Mouse (Mus musculus) CH12.LX (cell line): ENCODE measurements around the gene Pprc1. TPM values are rescaled to one million over a fixed set of nuclear protein-coding genes. Genes with fewer than 3 reads are reported as not detected.
A peak's percentile ranks its signal among the peaks of the same experiment; 100 is the strongest.

ENCODE experiments used
- DNase-seq: peaks from one replicate; pipeline ENCODE4 v3.0.0-alpha.2; 2013; ENCODE audit errors: extremely low read depth
- H3K27ac ChIP-seq: 2 replicates; pipeline ENCODE4 v1.5.1; 2012; ENCODE audit warnings: low read depth, mild to moderate bottlenecking, control low read depth, moderate library complexity; ENCODE audit not compliant: insufficient read depth
- H3K27me3 ChIP-seq: replicated peaks from 2 replicates; pipeline ENCODE3; 2012; ENCODE audit warnings: inconsistent platforms
- H3K36me3 ChIP-seq, 2 experiments: replicated peaks in 1 of 2; 2 replicates each; pipeline versions ENCODE3 to v1.6.1; 2012; ENCODE audit warnings: inconsistent platforms in 1 of 2, low read length in 1 of 2, mild to moderate bottlenecking in 1 of 2, mixed read lengths in 1 of 2, moderate library complexity in 1 of 2; ENCODE audit not compliant: control insufficient read depth in 1 of 2, insufficient read depth in 1 of 2
- H3K4me1 ChIP-seq, 2 experiments: 2 replicates each; pipeline ENCODE4 v1.6.1; 2012; ENCODE audit warnings: inconsistent platforms in 1 of 2, moderate library complexity in 1 of 2; ENCODE audit not compliant: insufficient read depth in 2 of 2, control insufficient read depth in 1 of 2
- H3K4me2 ChIP-seq: 2 replicates; pipeline ENCODE4 v1.6.1; 2012; ENCODE audit warnings: low read depth, mild to moderate bottlenecking, control low read depth; ENCODE audit not compliant: poor library complexity, insufficient read depth, severe bottlenecking
- H3K4me3 ChIP-seq, 3 experiments: fragments of 150-350 bp in 1 of 3; sonication (generic) in 1 of 3; replicated peaks in 1 of 3; 2 replicates each; pipeline versions ENCODE3 to v1.5.1; 2011 to 2012; ENCODE audit warnings: low read depth in 2 of 3, low read length in 2 of 3, mild to moderate bottlenecking in 2 of 3, moderate library complexity in 2 of 3, control low read depth in 1 of 3, improper control_type of control experiment in 1 of 3, inconsistent platforms in 1 of 3, mixed read lengths in 1 of 3; ENCODE audit not compliant: poor library complexity in 1 of 3
- H3K79me2 ChIP-seq: replicated peaks from 2 replicates; pipeline ENCODE4 v1.6.1; 2012; ENCODE audit warnings: mild to moderate bottlenecking, moderate library complexity; ENCODE audit not compliant: control insufficient read depth, poor library complexity, insufficient read depth, severe bottlenecking; ENCODE audit errors: extremely low read depth
- H3K9ac ChIP-seq: 2 replicates; pipeline ENCODE4 v1.6.1; 2012; ENCODE audit warnings: low read depth, mild to moderate bottlenecking, control low read depth, moderate library complexity; ENCODE audit not compliant: insufficient read depth
- H3K9me3 ChIP-seq: replicated peaks from 2 replicates; pipeline ENCODE3; 2012; ENCODE audit warnings: low read length, inconsistent platforms, mixed read lengths
- BHLHE40 ChIP-seq: IDR thresholded peaks from 2 replicates; pipeline ENCODE4 v1.6.1; 2011; ENCODE audit warnings: mild to moderate bottlenecking, low read depth, low read length, improper control_type of control experiment
- CHD1 ChIP-seq: IDR thresholded peaks from 2 replicates; pipeline ENCODE4 v1.6.1; 2012; ENCODE audit warnings: low read depth, low read length, improper control_type of control experiment, inconsistent platforms
- CHD2 ChIP-seq: IDR thresholded peaks from 2 replicates; pipeline ENCODE4 v1.6.1; 2011; ENCODE audit warnings: low read length, improper control_type of control experiment
- CTCF ChIP-seq, 2 experiments: IDR thresholded peaks in 1 of 2; conservative IDR thresholded peaks in 1 of 2; 2 replicates each; pipeline ENCODE4 v1.5.1; 2011 to 2012; ENCODE audit warnings: low read depth in 2 of 2, low read length in 2 of 2, improper control_type of control experiment in 1 of 2, inconsistent platforms in 1 of 2, mild to moderate bottlenecking in 1 of 2, moderate library complexity in 1 of 2
- E2F4 ChIP-seq: IDR thresholded peaks from 2 replicates; pipeline ENCODE4 v1.6.1; 2011; ENCODE audit warnings: low read depth, low read length, improper control_type of control experiment; ENCODE audit not compliant: insufficient replicate concordance
- ELF1 ChIP-seq: IDR thresholded peaks from 2 replicates; pipeline ENCODE4 v1.6.1; 2014; ENCODE audit warnings: low read depth, mild to moderate bottlenecking, inconsistent platforms, low read length, improper control_type of control experiment
- EP300 ChIP-seq: IDR thresholded peaks from 2 replicates; pipeline ENCODE4 v1.6.1; 2011; ENCODE audit warnings: low read length, improper control_type of control experiment
- ETS1 ChIP-seq: conservative IDR thresholded peaks from 2 replicates; pipeline ENCODE4 v1.6.1; 2012; ENCODE audit warnings: low read depth, mild to moderate bottlenecking, inconsistent platforms, low read length, improper control_type of control experiment, moderate library complexity
- GABPA ChIP-seq: IDR thresholded peaks from 2 replicates; pipeline ENCODE4 v1.6.1; 2012; ENCODE audit warnings: low read depth, low read length, improper control_type of control experiment, inconsistent platforms; ENCODE audit not compliant: insufficient replicate concordance
- HCFC1 ChIP-seq: IDR thresholded peaks from 2 replicates; pipeline ENCODE4 v1.6.1; 2012; ENCODE audit warnings: low read depth, mild to moderate bottlenecking, inconsistent platforms, low read length, improper control_type of control experiment
- IRF4 ChIP-seq: IDR thresholded peaks from 2 replicates; pipeline ENCODE4 v1.6.1; 2014; ENCODE audit warnings: low read depth, mild to moderate bottlenecking, inconsistent platforms, low read length, improper control_type of control experiment
- JUN ChIP-seq: IDR thresholded peaks from 2 replicates; pipeline ENCODE4 v1.6.1; 2011; ENCODE audit warnings: low read depth, mild to moderate bottlenecking, low read length, improper control_type of control experiment, moderate library complexity; ENCODE audit not compliant: insufficient read depth
- JUND ChIP-seq: conservative IDR thresholded peaks from 2 replicates; pipeline ENCODE4 v1.6.1; 2011; ENCODE audit warnings: low read depth, low read length, improper control_type of control experiment
- KAT2A ChIP-seq: IDR thresholded peaks from 2 replicates; pipeline ENCODE4 v1.6.1; 2012; ENCODE audit warnings: low read length, improper control_type of control experiment, inconsistent platforms; ENCODE audit not compliant: insufficient replicate concordance
- MAFK ChIP-seq: IDR thresholded peaks from 2 replicates; pipeline ENCODE4 v1.6.1; 2011; ENCODE audit warnings: low read length, improper control_type of control experiment; ENCODE audit not compliant: insufficient replicate concordance
- MAX ChIP-seq: IDR thresholded peaks from 2 replicates; pipeline ENCODE4 v1.6.1; 2011; ENCODE audit warnings: low read length, improper control_type of control experiment
- MAZ ChIP-seq: IDR thresholded peaks from 2 replicates; pipeline ENCODE4 v1.6.1; 2012; ENCODE audit warnings: low read depth, mild to moderate bottlenecking, inconsistent platforms, low read length, improper control_type of control experiment, moderate library complexity
- MEF2A ChIP-seq: IDR thresholded peaks from 2 replicates; pipeline ENCODE4 v1.6.1; 2014; ENCODE audit warnings: low read depth, mild to moderate bottlenecking, inconsistent platforms, low read length, improper control_type of control experiment, borderline replicate concordance
- MXI1 ChIP-seq: IDR thresholded peaks from 2 replicates; pipeline ENCODE4 v1.6.1; 2011; ENCODE audit warnings: mild to moderate bottlenecking, low read depth, low read length, improper control_type of control experiment
- MYC ChIP-seq: IDR thresholded peaks from 2 replicates; pipeline ENCODE4 v1.6.1; 2011; ENCODE audit warnings: low read depth, mild to moderate bottlenecking, improper control_type of control experiment, low read length
- NELFE ChIP-seq: IDR thresholded peaks from 2 replicates; pipeline ENCODE4 v1.6.1; 2011; ENCODE audit warnings: low read depth, low read length, improper control_type of control experiment
- NRF1 ChIP-seq: IDR thresholded peaks from 2 replicates; pipeline ENCODE4 v1.6.1; 2014; ENCODE audit warnings: low read depth, mild to moderate bottlenecking, inconsistent platforms, low read length, improper control_type of control experiment, moderate library complexity
- PAX5 ChIP-seq: IDR thresholded peaks from 2 replicates; pipeline ENCODE4 v1.6.1; 2012; ENCODE audit warnings: low read length, inconsistent platforms, mixed read lengths
- POLR2A ChIP-seq: IDR thresholded peaks from 2 replicates; pipeline ENCODE4 v1.6.1; 2011; ENCODE audit warnings: low read depth, mild to moderate bottlenecking, improper control_type of control experiment, low read length
- POLR2AphosphoS2 ChIP-seq: IDR thresholded peaks from 2 replicates; pipeline ENCODE4 v1.6.1; 2011; ENCODE audit warnings: low read depth, low read length, improper control_type of control experiment
- RAD21 ChIP-seq: IDR thresholded peaks from 2 replicates; pipeline ENCODE4 v1.6.1; 2011; ENCODE audit warnings: low read depth, mild to moderate bottlenecking, low read length, improper control_type of control experiment, moderate library complexity
- RCOR1 ChIP-seq: conservative IDR thresholded peaks from 2 replicates; pipeline ENCODE4 v1.6.1; 2012; ENCODE audit warnings: low read depth, mild to moderate bottlenecking, inconsistent platforms, low read length, improper control_type of control experiment
- SIN3A ChIP-seq: IDR thresholded peaks from 2 replicates; pipeline ENCODE4 v1.6.1; 2012; ENCODE audit warnings: low read length, improper control_type of control experiment, inconsistent platforms
- SMC3 ChIP-seq: IDR thresholded peaks from 2 replicates; pipeline ENCODE4 v1.6.1; 2011; ENCODE audit warnings: low read depth, low read length, improper control_type of control experiment
- TBP ChIP-seq: conservative IDR thresholded peaks from 2 replicates; pipeline ENCODE4 v1.6.1; 2011; ENCODE audit warnings: low read depth, low read length, improper control_type of control experiment
- TCF12 ChIP-seq: IDR thresholded peaks from 2 replicates; pipeline ENCODE4 v1.6.1; 2014; ENCODE audit warnings: low read depth, mild to moderate bottlenecking, inconsistent platforms, low read length, improper control_type of control experiment
- UBTF ChIP-seq: IDR thresholded peaks from 2 replicates; pipeline ENCODE4 v1.6.1; 2012; ENCODE audit warnings: low read depth, mild to moderate bottlenecking, inconsistent platforms, low read length, improper control_type of control experiment, moderate library complexity
- USF1 ChIP-seq: IDR thresholded peaks from 2 replicates; pipeline ENCODE4 v1.6.1; 2014; ENCODE audit warnings: low read depth, mild to moderate bottlenecking, inconsistent platforms, low read length, improper control_type of control experiment
- USF2 ChIP-seq: conservative IDR thresholded peaks from 2 replicates; pipeline ENCODE4 v1.6.1; 2011; ENCODE audit warnings: low read depth, low read length, improper control_type of control experiment
- ZC3H11A ChIP-seq: IDR thresholded peaks from 2 replicates; pipeline ENCODE4 v1.6.1; 2012; ENCODE audit warnings: low read depth, mild to moderate bottlenecking, inconsistent platforms, low read length, improper control_type of control experiment
- ZKSCAN1 ChIP-seq: IDR thresholded peaks from 2 replicates; pipeline ENCODE4 v1.6.1; 2012; ENCODE audit warnings: low read depth, inconsistent platforms, low read length, improper control_type of control experiment, borderline replicate concordance
- ZMIZ1 ChIP-seq: IDR thresholded peaks from 2 replicates; pipeline ENCODE4 v1.6.1; 2012; ENCODE audit warnings: low read depth, mild to moderate bottlenecking, inconsistent platforms, low read length, improper control_type of control experiment
- ZNF384 ChIP-seq: IDR thresholded peaks from 2 replicates; pipeline ENCODE4 v1.6.1; 2012; ENCODE audit warnings: low read depth, low read length, improper control_type of control experiment, inconsistent platforms
- dilution Hi-C: fragments of 300-500 bp; cut with MboI; formaldehyde crosslinking; loops from 2 replicates; pipeline ENCODE4 v1.14.3; 2020; ENCODE audit warnings: low sequenced_read_pairs; ENCODE audit not compliant: extremely low pct_unique_long_range_greater_than_20kb, extremely low pct_ligation_motif_present
- in situ Hi-C: fragments of 300-500 bp; cut with MboI; formaldehyde crosslinking; loops from 3 replicates; pipeline ENCODE4 v1.14.3; 2019; ENCODE audit warnings: low sequenced_read_pairs, low pct_ligation_motif_present, low pct_unique_long_range_greater_than_20kb, mixed read lengths
- polyA plus RNA-seq: library from polyadenylated mRNA; unstranded; fragments of >175 nt; gene quantifications from 2 replicates; pipeline ENCODE4 v1.2.1, GENCODE M21; 2012; ENCODE audit warnings: low read depth; ENCODE audit not compliant: insufficient read length
- total RNA-seq, 2 experiments: library from RNA; depleted of rRNA; stranded (reverse); fragments of 300-350 nt in 1 of 2; fragments of >200 nt in 1 of 2; gene quantifications; 2 replicates each; pipeline ENCODE4 v1.2.3; 2012 to 2014

The Pprc1 gene
- total and polyA plus RNA-seq, 3 experiments, result 13.0 to 68.7 (median 21.2) TPM

- TF ChIP-seq ZKSCAN1 (no peak), UBTF (no peak), ZNF384 (peak; percentile 28; the same call in 1 of the 2 replicates), MXI1 (no peak), CHD2 (no peak), POLR2A (no peak), POLR2AphosphoS2 (no peak), ELF1 (0 out of 2 replicates have a peak, but pooled peaks have one; percentile 21), NRF1 (no peak), NELFE (peak; percentile 65; the same call in 1 of the 2 replicates), RAD21 (no peak; the same call in none of the 2 replicates), MAFK (no peak), JUN (no peak), MAX (no peak), JUND (no peak), ZMIZ1 (no peak), PAX5 (no peak), MAZ (no peak), IRF4 (peak; percentile 44), HCFC1 (no peak), USF1 (no peak), SIN3A (no peak), EP300 (no peak), MEF2A (no peak), BHLHE40 (no peak), ZC3H11A (peak; percentile 81), ETS1 (no peak), RCOR1 (no peak), GABPA (no peak), KAT2A (no peak), E2F4 (no peak), TBP (no peak), CTCF (conservative IDR thresholded peaks at IDR 0.05 in 1 of 2, IDR thresholded peaks at IDR 0.05 in 1 of 2; ENCODE audit: low read depth in 2 of 2, low read length in 2 of 2) (peak; percentile 86 to 100), USF2 (no peak), SMC3 (peak; percentile 99), MYC (peak; percentile 27; the same call in 1 of the 2 replicates), CHD1 (no peak), TCF12 (no peak)
- in situ Hi-C loops (loop anchor here (25.0 kb wide), 1 partner anchor 452 kb away; the partner anchor contains the start of genes Gm17018 and Poll), dilution Hi-C loops (no loop called here)
- no peak overlapping the region; the same call in 1 of the 2 replicates for H3K9ac ChIP-seq
- H3K79me2 ChIP-seq, result no peaks in the 10 kb centered on the region
- H3K4me3 ChIP-seq, result no peak overlapping the region
- DNase-seq, result peak; percentile 88
- H3K9me3 ChIP-seq, result no peaks in the 10 kb centered on the region
- no peaks in the 10 kb centered on the region for H3K36me3 ChIP-seq
- peak overlapping the region; percentile 58; the same call in 1 of the 2 replicates for H3K4me2 ChIP-seq
- no peak overlapping the region for H3K27ac ChIP-seq
- no peaks in the 10 kb centered on the region for H3K4me1 ChIP-seq
- H3K27me3 ChIP-seq, result no peaks in the 10 kb centered on the region
These were observed 30.0 kb upstream of the Pprc1 start for GRCm38 (mm10) chr19:46014572-46015178.
